Mouse (Mus musculus): ENCODE data around the gene Fam196a. TPM values are rescaled to one million over a fixed set of nuclear protein-coding genes. Genes with fewer than 3 reads are reported as not detected.
A peak's percentile ranks its signal among the peaks of the same experiment; 100 is the strongest.

The Fam196a gene
- polyA plus RNA-seq (2015; fragmentation: Nextera tagmentation; extraction: Ambion mirVana), result 2.1 TPM in 2 replicates

DNA sequence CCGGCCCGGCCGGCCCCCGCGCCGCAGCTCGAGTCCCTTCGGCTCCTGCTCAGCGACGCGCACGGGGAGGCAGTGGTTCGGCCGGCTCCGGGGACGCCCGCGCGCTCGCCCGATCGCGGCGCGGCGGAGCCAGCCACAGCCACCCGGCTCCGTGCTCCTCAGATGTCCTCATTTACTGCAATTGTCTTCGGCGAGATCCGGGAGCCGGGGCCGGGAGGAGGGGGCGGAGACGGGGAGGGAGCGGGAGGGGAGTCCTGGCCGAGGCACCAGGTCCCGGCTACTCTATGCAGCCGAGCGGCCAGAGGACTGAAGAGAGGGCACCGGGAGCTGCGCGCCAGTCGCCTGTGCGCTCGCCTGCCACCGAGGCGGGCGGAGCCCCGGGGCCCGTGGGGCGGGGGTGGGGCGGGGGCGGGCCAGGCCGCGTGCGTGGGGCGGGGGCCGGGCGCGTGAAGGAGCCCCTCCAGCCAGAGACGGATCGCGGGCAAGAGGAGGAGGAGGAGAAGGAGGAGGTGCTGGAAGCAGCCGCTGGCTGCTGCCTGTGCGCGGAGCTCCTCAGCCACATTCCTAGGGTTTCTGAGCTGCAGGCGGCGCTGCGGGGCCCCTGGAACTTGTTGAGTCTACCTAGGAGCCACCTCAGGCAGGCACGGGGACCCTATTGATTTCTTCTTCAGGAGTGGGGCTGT is at the start of gene Fam196a:
Gene Fam196a (minus strand): TSS at position 504 of the 683 bp plus-strand sequence.
- H3K9ac ChIP-seq, result peak within 1 kb of the TSS; percentile 43
- peaks cover 8% of the 10 kb centered on the region; the same call in 1 of the 2 replicates for H3K27me3 ChIP-seq
- peak within 1 kb of the TSS; percentile 51 for H3K4me3 ChIP-seq
- H3K36me3 ChIP-seq, result no peaks in the 10 kb centered on the region
- H3K27ac ChIP-seq, result no peak within 1 kb of the TSS
- peaks cover 19% of the 10 kb centered on the region for H3K4me1 ChIP-seq
- under 1% methylated on average over 48 of the region's 71 CpGs for WGBS
- peak; percentile 83 for ATAC-seq (ENCODE audit: borderline replicate concordance, extremely low read depth, low FRiP score, low TSS enrichment)
- peak within 1 kb of the TSS; percentile 96 for H3K4me2 ChIP-seq
- no peaks in the 10 kb centered on the region for H3K9me3 ChIP-seq

- Histone ChIP-seq H3K9ac (no peak overlapping the region), H3K4me2 (no peak overlapping the region), H3K9me3 (no peaks in the 10 kb centered on the region), H3K4me3 (no peak overlapping the region), H3K27me3 (no peaks in the 10 kb centered on the region), H3K27ac (no peak overlapping the region), H3K4me1 (no peaks in the 10 kb centered on the region), H3K36me3 (no peaks in the 10 kb centered on the region)
- WGBS, result 61% methylated on average over 2 of the region's 2 CpGs
- peak; percentile 35; the same call in 1 of the 2 replicates for ATAC-seq (ENCODE audit: borderline replicate concordance, extremely low read depth, low FRiP score, low TSS enrichment)
Measured at GRCm38 (mm10) chr7:134961608-134962007, 23.4 kb upstream of the Fam196a start.

DNA sequence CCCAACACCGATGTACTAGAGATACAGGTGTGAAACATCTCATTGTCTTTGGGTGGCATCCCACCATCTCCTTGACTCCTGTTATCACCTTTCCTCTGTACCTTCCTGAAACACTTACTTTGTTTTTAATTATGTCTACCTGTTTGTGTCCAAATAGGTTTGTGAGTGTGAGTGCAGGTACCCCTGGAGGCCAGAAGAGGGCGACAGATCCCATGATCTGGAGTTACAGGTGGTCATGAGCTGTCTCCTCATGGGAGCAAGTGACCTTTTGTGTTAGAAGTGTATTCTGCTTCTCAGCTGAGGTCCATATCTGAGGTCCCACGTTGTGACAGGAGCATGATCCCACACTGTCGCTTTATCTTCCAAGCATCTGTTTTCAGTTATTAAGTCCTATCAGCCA is 22.6 kb upstream of the Fam196a start:
- Histone ChIP-seq H3K9me3 (no peaks in the 10 kb centered on the region), H3K27ac (no peak overlapping the region), H3K4me1 (no peaks in the 10 kb centered on the region), H3K36me3 (no peaks in the 10 kb centered on the region), H3K4me2 (no peak overlapping the region), H3K9ac (no peak overlapping the region), H3K27me3 (no peaks in the 10 kb centered on the region), H3K4me3 (no peak overlapping the region)
- no peak for ATAC-seq (ENCODE audit: borderline replicate concordance, extremely low read depth, low FRiP score, low TSS enrichment)
- 57% methylated on average over 4 of the region's 4 CpGs for WGBS

DNA sequence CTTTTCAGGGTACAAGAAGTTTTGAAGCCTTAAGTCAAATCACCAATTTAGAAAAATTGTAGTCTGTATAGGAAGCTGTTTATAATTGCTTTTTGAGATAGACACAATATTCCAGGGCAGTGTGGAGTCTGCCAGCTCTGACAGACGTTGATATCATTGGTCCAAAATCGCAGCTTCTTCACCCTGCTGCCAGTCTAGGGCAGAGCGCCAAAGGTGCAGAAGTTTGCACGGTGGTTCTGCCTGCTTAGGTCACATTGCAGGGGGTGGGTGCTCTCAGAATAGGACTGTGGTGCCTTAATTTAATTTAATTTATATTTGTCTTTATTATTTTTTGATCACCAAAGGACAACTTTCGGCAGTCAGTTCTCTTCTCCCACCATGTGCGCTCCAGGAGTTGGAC is 20.9 kb upstream of the Fam196a start:
- WGBS, result 74% methylated on average over 6 of the region's 6 CpGs
- no peaks in the 10 kb centered on the region for H3K4me1 ChIP-seq
- ATAC-seq (ENCODE audit: borderline replicate concordance, extremely low read depth, low FRiP score, low TSS enrichment), result no peak
- H3K9ac ChIP-seq, result no peak overlapping the region
- no peak overlapping the region for H3K4me2 ChIP-seq
- H3K4me3 ChIP-seq, result no peak overlapping the region
- H3K27me3 ChIP-seq, result no peaks in the 10 kb centered on the region
- no peak overlapping the region for H3K27ac ChIP-seq
- no peaks in the 10 kb centered on the region for H3K9me3 ChIP-seq
- H3K36me3 ChIP-seq, result no peaks in the 10 kb centered on the region

GRCm38 (mm10) chr7:134945925-134946716 is 7.9 kb upstream of the Fam196a start:
- no peak overlapping the region for H3K27ac ChIP-seq
- no peaks in the 10 kb centered on the region for H3K4me1 ChIP-seq
- no peaks in the 10 kb centered on the region for H3K36me3 ChIP-seq
- no peaks in the 10 kb centered on the region for H3K27me3 ChIP-seq
- no peak for ATAC-seq (ENCODE audit: borderline replicate concordance, extremely low read depth, low FRiP score, low TSS enrichment)
- no peak overlapping the region for H3K4me2 ChIP-seq
- no peak overlapping the region for H3K4me3 ChIP-seq
- H3K9ac ChIP-seq, result no peak overlapping the region
- WGBS, result 88% methylated on average over 7 of the region's 7 CpGs
- no peaks in the 10 kb centered on the region for H3K9me3 ChIP-seq

DNA sequence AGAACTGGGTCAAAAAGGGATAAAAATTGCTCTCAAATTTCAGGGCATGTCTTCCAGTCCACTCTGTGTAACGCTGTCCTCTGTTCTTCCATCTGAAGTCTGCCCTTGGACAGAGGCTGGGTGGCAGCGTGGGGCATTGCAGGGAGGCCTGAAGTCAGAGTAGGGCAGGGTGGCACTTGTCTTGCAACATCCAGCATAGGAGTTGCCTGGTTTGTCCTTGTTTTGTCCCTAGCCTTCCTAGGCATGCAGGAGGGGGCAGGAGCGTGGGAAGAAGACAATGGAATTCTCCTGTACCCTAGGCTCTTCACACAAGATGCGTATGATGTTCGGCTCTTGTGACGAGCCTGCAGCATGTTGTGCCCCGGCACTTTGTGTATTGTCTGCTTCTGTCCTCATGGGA is 5.5 kb upstream of the Fam196a start:
- H3K27ac ChIP-seq, result no peak overlapping the region
- no peaks in the 10 kb centered on the region for H3K36me3 ChIP-seq
- H3K4me1 ChIP-seq, result peaks cover 2% of the 10 kb centered on the region; the same call in 1 of the 2 replicates
- no peaks in the 10 kb centered on the region for H3K27me3 ChIP-seq
- 72% methylated on average over 7 of the region's 7 CpGs for WGBS
- no peak overlapping the region for H3K9ac ChIP-seq
- H3K4me3 ChIP-seq, result no peak overlapping the region
- no peak for ATAC-seq (ENCODE audit: borderline replicate concordance, extremely low read depth, low FRiP score, low TSS enrichment)
- H3K4me2 ChIP-seq, result no peak overlapping the region
- no peaks in the 10 kb centered on the region for H3K9me3 ChIP-seq

- Histone ChIP-seq H3K36me3 (no peaks in the 10 kb centered on the region), H3K27me3 (no peaks in the 10 kb centered on the region), H3K27ac (no peak overlapping the region), H3K9ac (no peak overlapping the region), H3K9me3 (no peaks in the 10 kb centered on the region), H3K4me3 (no peak overlapping the region), H3K4me1 (peaks cover 6% of the 10 kb centered on the region; the same call in 1 of the 2 replicates), H3K4me2 (no peak overlapping the region)
- ATAC-seq (ENCODE audit: borderline replicate concordance, extremely low read depth, low FRiP score, low TSS enrichment), result no peak
- 73% methylated on average over 6 of the region's 6 CpGs for WGBS
Measured at GRCm38 (mm10) chr7:134943063-134943462, 4.8 kb upstream of the Fam196a start.

GRCm38 (mm10) chr7:134941891-134942290 is 3.7 kb upstream of the Fam196a start:
- Histone ChIP-seq H3K27ac (no peak overlapping the region), H3K4me2 (no peak overlapping the region), H3K4me3 (no peak overlapping the region), H3K27me3 (peaks cover 5% of the 10 kb centered on the region; the same call in 1 of the 2 replicates), H3K4me1 (peaks cover 15% of the 10 kb centered on the region), H3K36me3 (no peaks in the 10 kb centered on the region), H3K9me3 (no peaks in the 10 kb centered on the region), H3K9ac (no peak overlapping the region)
- WGBS, result 90% methylated on average over 6 of the region's 6 CpGs
- ATAC-seq (ENCODE audit: borderline replicate concordance, extremely low read depth, low FRiP score, low TSS enrichment), result no peak

DNA sequence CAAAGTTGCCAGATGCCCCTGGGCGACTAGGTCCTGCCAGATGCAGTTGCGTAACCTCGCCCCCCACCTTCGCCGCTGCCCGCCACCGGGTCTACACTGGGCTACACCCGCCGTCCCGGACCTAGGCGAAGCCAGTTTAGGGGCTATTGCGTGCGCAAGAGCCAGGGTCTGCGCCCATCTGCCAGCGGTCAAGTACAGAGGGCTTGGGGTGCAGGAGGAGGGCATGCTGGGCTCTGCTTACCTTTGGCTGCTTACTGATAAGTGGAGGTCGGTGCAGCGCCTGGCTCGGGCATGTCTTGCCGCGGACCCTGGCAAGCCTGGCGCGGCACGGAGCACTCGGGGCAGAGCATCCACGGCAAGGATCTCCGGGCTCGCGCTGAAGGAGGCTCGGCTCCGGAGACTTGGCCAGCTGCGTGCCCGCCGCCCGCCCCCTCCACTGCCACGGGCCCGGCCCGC is 731 bp downstream of the Fam196a start:
- H3K4me3 ChIP-seq, result peak overlapping the region; percentile 51
- H3K4me1 ChIP-seq, result peaks cover 19% of the 10 kb centered on the region
- H3K27me3 ChIP-seq, result peaks cover 8% of the 10 kb centered on the region; the same call in 1 of the 2 replicates
- WGBS, result 1% methylated on average over 35 of the region's 37 CpGs
- no peak overlapping the region for H3K27ac ChIP-seq
- H3K4me2 ChIP-seq, result peak overlapping the region; percentile 96
- peak; percentile 70 for ATAC-seq (ENCODE audit: borderline replicate concordance, extremely low read depth, low FRiP score, low TSS enrichment)
- H3K36me3 ChIP-seq, result no peaks in the 10 kb centered on the region
- H3K9ac ChIP-seq, result peak overlapping the region; percentile 43
- no peaks in the 10 kb centered on the region for H3K9me3 ChIP-seq

GRCm38 (mm10) chr7:134931886-134932285 is 6.3 kb downstream of the Fam196a start:
- WGBS, result 74% methylated on average over 2 of the region's 2 CpGs
- peaks cover 3% of the 10 kb centered on the region; the same call in 1 of the 2 replicates for H3K27me3 ChIP-seq

DNA sequence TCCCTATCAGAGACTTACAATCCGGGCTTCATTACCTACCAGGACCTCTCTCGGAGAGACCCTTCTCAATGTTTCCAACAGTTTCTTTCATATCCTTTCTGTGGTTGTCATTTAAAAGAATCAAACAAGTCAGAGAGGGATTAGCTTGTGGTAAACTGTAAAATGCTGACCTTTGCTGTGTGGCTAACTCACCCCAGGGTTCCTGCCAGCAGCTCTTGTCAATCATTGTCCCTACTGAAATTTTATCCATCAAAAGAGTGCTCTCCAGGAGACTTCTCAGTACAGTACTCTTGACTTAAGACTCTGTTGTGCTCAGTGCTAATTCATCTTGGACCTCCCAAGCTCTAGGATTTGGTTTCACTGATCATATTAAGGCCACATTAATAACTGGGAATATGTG is 36.2 kb downstream of the Fam196a start:
- Histone ChIP-seq H3K36me3 (no peaks in the 10 kb centered on the region), H3K4me3 (no peak overlapping the region), H3K4me1 (no peaks in the 10 kb centered on the region), H3K4me2 (no peak overlapping the region), H3K9ac (no peak overlapping the region), H3K27me3 (no peaks in the 10 kb centered on the region), H3K27ac (no peak overlapping the region), H3K9me3 (no peaks in the 10 kb centered on the region)
- WGBS, result 85% methylated on average over 2 of the region's 2 CpGs
- ATAC-seq (ENCODE audit: borderline replicate concordance, extremely low read depth, low FRiP score, low TSS enrichment), result no peak

More at GRCm38 (mm10) chr7:134931886-134932285, 6.3 kb downstream of the Fam196a start:
- no peaks in the 10 kb centered on the region for H3K36me3 ChIP-seq
- ATAC-seq (ENCODE audit: borderline replicate concordance, extremely low read depth, low FRiP score, low TSS enrichment), result no peak
- H3K9ac ChIP-seq, result no peak overlapping the region
- H3K4me2 ChIP-seq, result no peak overlapping the region
- H3K4me1 ChIP-seq, result peaks cover 4% of the 10 kb centered on the region
- H3K9me3 ChIP-seq, result no peaks in the 10 kb centered on the region
- no peak overlapping the region for H3K4me3 ChIP-seq
- no peak overlapping the region for H3K27ac ChIP-seq

DNA sequence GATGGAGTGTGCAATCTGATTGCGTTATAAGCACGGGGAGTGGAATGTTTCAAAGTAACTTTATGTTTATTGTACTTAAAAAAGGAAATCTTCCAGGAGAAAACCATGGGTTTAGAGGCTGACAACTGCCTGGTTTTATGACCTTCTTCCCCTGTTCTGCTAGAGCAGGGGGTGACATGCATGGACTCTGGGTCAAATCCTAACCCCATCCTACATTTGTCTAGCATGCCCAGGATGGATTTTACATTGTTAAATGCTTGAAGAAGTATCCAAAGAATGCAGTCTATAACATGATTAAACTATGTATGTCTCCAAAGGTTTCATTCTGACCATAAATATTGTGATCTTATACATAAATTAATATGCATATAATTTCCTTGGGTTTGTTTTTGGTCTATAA is 38.8 kb downstream of the Fam196a start:
- H3K36me3 ChIP-seq, result no peaks in the 10 kb centered on the region
- H3K9ac ChIP-seq, result no peak overlapping the region
- ATAC-seq (ENCODE audit: borderline replicate concordance, extremely low read depth, low FRiP score, low TSS enrichment), result no peak
- WGBS, result 66% methylated on average over 2 of the region's 2 CpGs
- no peak overlapping the region for H3K4me2 ChIP-seq
- no peaks in the 10 kb centered on the region for H3K27me3 ChIP-seq
- no peak overlapping the region for H3K4me3 ChIP-seq
- no peaks in the 10 kb centered on the region for H3K4me1 ChIP-seq
- H3K9me3 ChIP-seq, result no peaks in the 10 kb centered on the region
- no peak overlapping the region for H3K27ac ChIP-seq

All from lung, embryonic 15.5 days (tissue).